Mouse (Mus musculus) T-helper 2 cell (primary cell): Measurements from ENCODE around the gene Ddx20.

ENCODE experiments used
- in situ Hi-C: fragments of 300-600 bp; cut with MboI, MseI; formaldehyde crosslinking; loops from one replicate; pipeline ENCODE4 v1.15.1; 2025; ENCODE audit warnings: high pct_unique_total_duplicates

Ddx20 gene

DNA sequence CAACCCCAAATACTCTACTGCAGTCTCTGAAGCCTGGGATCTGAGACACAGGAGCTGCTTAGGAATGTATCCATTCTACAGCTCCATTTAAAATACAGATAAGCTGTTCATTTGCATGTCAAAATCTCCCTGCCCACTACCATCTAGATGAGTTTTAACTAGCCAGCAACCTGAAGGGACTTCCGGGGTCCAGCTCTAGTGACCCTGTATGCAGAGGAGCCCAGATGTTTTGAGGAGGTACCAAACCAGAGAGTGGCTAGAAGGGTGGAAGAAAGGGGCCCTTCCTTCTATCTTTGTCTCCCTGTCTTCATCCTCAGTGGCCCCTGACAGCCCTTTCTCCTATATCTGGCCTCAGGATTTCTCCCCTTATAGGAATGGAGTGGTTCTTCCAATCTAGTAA, 16.6 kb downstream of the Ddx20 start:
- in situ Hi-C loops = loop anchor here (25.0 kb wide), 1 partner anchor 766 kb away; no protein-coding TSS in a partner anchor

DNA sequence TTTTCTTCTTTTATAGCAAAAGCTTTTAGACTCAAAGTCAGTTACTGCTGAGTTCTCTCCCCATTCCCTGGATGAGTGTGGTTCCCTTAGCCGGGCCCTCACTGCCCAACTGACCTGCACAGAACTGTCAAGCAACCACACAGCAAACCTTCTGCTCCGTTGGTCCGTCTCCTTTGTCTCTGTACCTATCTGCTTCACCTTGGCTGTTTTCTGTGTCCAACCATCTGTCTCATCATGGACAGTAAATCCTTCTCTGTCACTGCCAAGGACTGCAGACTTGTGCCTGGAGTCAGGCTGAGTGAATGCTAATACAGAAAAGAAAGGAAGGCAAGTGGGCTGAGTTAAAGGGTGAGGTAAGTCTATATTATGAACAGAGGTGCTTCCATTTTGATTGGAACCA, 17.6 kb downstream of the Ddx20 start:
- in situ Hi-C loops = loop anchor here (25.0 kb wide), 1 partner anchor 768 kb away; no protein-coding TSS in a partner anchor

DNA sequence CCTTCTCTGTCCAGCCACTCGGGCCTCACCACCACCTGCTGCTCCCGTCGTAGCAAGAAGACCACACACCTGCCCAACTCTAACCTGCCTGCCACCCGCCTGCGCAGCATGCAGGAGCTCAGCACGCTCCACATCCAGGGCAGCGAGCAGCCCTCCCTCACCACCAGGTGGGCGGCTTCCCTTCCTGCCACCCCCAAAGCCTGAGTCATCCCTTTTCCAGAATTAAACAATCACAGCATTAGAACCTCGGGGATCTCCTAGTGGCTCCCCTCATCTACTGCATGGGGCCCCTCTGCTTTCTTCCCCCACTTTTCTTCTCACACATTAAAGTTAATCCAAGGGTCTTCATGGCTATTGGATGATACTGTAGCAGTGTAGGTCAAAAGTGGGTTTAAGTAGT, 19.2 kb downstream of the Ddx20 start:
- in situ Hi-C loops = loop anchor here (25.0 kb wide), 1 partner anchor 769 kb away; no protein-coding TSS in a partner anchor

DNA sequence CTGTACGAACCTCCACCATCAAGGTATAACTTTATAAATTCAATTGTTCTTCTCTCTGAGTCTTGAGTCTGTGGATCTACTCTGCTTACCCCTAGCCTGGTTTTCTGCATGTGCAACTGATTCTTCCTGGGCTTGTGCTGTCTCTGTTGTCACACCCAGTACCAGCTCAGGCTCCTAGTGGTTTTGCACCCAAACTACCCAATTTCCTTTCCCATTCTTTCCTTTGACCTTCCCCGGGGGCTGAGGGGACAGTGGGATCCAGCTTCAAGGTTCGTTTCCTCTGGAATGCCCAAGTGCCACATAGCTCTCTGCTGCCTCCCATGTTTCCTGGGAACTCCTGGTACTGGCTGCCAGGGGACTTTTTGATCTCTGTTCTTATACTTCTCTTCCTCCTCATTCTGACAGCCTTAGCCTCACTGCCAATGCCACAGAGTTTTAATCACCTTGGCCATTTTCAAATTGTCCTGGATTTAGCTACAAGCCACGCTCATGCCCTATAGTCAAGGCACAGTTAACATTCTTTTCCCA, 20.3 kb downstream of the Ddx20 start:
- in situ Hi-C loops = loop anchor here (25.0 kb wide), 1 partner anchor 770 kb away; no protein-coding TSS in a partner anchor

DNA sequence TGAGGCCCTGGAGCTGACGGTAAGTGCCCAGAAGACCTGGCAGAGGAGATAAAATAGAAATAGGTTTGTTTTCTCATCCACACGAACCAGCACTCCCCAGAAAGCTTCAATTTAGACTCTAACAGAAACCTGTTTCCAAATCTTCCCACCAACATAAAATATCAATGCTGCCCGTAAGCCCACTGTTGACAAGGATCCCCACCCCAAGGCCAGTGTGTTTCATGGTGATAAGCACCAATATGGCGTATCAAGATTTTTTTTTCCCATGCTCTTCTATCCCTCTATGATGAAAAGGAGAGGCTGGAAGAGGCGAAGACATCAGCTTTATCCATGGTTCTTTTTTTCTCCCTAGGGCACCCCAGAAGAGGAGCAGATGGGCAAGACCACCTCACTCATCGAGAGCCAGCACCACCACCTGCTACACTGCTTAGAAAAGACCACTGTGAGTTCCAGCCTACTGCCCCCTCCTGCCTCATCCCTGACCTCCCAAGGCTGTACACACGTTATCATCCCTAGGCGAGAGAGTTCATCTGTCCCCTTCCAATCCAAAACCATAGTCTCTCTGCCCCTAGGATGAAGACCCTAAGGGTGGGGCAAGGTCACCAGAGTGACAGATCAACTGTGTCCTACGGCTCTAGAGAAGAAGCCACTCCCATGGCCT, 22.1 kb downstream of the Ddx20 start:
- in situ Hi-C loops = loop anchor here (25.0 kb wide), 1 partner anchor 772 kb away; no protein-coding TSS in a partner anchor

DNA sequence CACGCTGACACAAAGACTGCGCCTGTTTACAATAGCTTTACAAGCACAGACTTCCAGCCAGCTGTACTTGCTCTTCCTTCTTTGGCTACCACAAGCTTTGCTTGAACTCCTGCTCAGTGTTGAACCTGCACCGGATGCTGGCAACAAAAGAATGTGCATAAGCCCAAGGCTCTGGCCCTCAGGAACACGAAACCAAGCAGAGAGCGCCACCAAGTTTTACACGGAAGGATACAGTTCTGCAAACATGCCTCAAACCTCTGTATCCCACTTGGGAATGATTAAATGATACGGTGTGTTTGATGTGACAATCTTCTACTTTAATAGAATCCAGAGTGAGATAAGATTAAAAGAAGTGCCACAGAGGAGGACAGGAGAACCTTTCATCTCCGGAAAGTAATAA, 24.3 kb downstream of the Ddx20 start:
- in situ Hi-C loops = loop anchor here (25.0 kb wide), 1 partner anchor 774 kb away; no protein-coding TSS in a partner anchor

DNA sequence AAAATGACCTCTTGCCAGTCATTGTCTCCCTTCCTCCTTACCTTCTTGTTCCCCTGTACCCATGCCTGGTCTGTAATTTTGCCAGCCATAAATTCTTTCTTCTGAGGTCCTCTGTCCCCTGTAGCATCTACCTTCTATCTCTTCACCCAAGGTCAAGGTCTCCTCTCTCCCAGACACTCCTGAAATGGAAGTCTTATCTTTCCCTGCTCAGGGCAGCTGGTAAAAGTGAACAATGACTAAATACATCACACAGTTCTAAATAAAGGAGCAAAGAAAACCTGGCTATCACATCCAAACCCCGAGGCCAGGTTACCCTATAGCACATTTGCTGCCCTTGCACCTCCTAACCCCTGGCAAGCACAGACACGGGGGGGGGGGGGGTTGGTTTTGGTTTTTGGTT, 26.8 kb downstream of the Ddx20 start:
- in situ Hi-C loops = loop anchor here (25.0 kb wide), 1 partner anchor 777 kb away; no protein-coding TSS in a partner anchor

DNA sequence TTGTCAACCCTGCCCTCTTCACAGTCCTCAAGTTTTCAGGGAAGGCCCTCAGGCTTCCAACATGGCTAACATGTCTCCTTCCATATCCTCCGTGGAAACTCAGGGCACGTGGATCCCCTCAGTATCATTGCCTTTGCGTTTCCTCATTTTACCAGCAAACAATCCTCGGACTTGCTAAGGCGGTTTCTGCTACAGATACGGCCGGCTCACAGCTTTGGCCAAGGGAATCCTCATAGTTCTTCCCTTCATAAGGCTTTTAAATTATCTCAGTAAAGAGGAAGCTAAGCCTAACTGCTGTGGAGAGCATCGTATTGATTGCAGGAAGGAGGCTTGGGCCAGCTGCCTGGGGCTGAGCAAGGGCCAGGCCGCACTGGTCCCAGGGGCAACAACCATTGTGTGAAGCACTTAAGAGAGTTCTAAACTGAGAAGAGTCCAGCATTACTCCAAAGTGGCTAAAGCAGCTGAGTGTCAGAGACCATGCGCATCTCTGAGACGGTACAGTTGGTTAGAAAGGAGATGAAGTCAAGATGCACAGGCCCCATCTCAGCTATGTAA, 32.3 kb downstream of the Ddx20 start:
- in situ Hi-C loops = loop anchor here (5.0 to 25.0 kb wide), 3 partner anchors 120 to 782 kb away; no protein-coding TSS in a partner anchor

DNA sequence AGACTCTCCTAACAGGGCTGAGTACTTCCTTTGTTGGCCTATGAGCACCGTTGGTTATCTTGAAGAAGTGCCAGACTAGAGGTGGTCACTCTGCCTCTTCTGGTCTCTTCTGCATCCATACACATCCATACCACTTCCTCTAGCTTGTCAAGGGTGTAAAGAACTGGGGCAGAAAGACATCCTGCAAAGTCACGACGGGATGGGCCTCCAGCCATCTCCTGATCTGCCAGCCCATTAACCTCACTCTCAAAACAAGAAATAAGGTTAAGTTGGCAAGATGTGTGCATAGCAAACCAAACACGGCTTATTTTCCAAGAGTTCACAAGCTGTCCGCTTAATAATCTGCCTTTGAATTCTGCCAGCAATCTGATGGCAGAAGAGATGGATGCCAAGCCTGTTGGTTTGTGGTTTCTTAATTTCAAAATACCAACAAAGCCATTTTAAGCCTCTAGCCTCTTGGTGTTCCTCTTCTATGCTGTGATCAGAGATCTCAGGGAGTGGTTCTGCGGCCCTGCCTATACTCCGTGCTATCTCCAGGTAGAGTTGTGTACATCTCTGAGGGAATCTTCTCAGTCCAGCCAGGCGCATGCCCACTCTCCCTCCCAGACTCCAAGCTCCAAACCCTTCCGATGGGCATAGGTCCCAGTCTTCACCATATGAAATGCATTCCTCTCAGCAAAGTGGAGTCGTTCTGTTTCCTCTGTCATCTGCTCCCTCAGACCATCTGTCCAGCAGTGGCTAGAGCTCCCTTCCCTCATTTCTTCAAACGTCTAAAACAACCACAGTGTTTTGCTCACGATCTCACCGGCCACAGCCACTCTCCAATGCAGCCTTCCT, 33.6 kb downstream of the Ddx20 start:
- in situ Hi-C loops = loop anchor here (10.0 to 25.0 kb wide), 2 partner anchors 119 to 784 kb away; no protein-coding TSS in a partner anchor

DNA sequence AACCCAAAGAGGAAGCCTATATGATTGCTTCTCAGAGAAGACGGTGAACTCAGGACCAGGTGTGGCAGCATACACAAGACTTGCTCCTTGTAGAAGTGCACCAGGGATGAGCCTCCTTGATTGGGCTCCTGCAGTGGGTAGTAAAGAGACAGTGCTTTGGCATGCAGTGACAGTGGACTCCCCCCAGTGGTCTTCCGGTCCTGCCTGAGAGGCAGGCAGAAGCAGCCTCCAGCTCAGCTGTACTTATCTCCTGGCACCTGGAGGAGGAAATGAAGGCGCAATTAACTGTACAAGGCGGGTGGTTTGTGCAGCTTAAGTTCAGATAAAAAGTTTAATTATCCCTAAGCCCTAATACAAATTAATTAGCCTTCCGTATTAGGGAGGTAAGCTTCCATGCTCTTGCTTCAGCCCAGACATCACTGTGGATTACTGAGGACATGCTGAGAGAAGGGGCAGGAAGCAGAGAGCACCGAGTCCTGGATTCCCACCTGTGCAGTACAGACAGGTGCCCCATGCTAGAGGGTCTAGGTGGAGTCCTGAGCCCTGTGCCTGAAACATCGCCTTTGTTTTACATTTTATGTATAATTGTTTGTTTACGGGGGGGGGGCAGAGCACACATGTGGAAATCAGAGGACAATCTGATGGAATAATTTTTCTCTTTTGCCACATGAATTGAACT, 38.3 kb downstream of the Ddx20 start:
- in situ Hi-C loops = no loop called here

DNA sequence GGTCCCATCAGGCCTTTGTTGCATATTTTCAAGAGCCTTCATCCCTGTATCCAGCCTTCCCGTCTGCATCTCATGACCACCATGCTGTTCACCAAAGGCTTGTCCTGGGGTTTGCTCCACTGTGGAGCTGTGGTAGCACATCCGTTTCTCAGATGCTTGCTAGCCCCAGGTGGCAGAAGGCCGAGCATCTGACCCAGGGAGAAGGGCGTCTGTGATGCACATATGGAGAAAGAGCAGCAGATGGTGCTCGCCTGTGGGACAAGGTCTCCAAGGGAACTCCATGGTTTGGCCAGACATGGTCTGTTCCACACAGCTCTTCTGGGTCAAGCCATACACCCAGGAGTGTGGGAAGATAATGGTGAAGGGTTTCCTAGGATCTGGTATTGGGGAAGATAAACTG, 43.8 kb downstream of the Ddx20 start:
- in situ Hi-C loops = no loop called here

DNA sequence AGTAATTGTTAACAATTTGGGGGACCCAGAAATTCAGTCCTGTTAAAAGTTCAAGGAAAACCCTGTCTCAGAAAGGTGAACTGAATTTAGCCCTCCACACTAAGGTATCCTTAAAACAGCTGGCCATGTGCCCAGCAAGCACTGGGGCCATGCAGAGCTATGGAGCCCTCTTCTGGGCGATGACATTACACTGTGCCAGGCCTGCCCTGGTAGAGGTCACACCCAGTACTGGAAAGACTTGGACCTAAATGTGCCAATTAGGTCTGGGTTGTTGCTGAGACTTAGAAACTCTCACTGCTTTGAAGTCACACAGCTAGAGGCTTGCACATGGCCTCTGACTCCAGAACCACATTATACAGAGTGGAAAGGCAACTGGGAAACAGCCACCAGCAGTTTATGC, 45.2 kb downstream of the Ddx20 start:
- in situ Hi-C loops = no loop called here

DNA sequence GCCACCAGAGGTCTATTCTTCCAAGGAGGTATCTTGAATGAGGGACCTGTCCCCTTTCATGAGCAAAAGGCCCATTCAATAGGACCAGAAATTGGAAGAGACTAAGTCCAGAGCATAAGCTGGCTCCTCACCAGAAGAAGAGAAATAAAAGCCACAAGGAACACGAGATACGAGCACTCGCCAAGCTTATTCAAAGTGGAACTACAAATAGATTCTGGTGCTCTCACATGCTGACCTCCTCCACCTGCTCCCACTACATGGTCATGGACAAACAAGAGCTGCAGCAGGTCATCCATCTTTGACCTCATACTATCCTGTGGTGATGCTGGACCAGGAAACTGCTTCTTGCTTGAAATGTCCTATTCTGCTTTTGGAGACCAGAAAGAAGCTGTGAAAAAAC, 54.4 kb downstream of the Ddx20 start:
- in situ Hi-C loops = no loop called here

DNA sequence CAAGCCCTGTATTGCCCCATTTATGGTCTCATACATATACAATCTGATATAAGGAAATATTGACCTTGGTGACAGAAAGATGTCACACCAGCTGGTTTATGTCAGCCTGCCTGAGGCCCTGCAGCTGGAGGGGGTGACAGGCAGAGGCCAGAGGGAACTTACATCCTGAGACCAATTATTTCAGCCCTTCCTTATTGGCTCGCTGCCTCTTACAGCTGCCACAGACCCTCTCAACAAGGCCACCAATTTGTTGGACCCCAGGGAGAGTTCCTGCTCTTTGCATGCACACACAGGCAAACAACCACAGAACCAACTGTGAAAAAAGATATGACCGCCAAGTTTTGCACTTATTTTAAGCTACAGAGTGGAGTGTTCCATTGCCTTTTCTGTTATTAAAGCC, 55.1 kb downstream of the Ddx20 start:
- in situ Hi-C loops = no loop called here
